Comparison of ENCODE assay signal across 17 mouse cellular contexts in genomic region chr15:4734996-4735609, GRCm38 (mm10). TPM values are rescaled to one million over a fixed set of nuclear protein-coding genes. Genes with fewer than 3 reads are reported as not detected.
"Had no signal": no experiment of that assay in that cellular context is flagged by ENCODE, and none has a peak within 500 bp of the region (broad histone marks: within the 10 kb centered on the region; RNA-seq: fewer than 3 reads in every experiment).

No protein-coding gene starts in this region.

- DNase-seq: lung, embryonic 14.5 days; lung, postnatal 10 days; right cerebral cortex, postnatal 14 days; thymus, postnatal 36 days had no signal

- H3K27ac ChIP-seq: hindbrain, postnatal 0 days; left cerebral cortex, adult 2 months; limb, embryonic 10.5 days; macrophage had no signal

- H3K9me3 ChIP-seq: limb, embryonic 10.5 days; megakaryocyte, embryonic 14.5 days had no signal

- H3K4me3 ChIP-seq: left cerebral cortex, adult 2 months; limb, embryonic 10.5 days; megakaryocyte, embryonic 14.5 days had no signal

- H3K4me1 ChIP-seq: limb, embryonic 10.5 days; megakaryocyte, embryonic 14.5 days had no signal

- ATAC-seq: hindbrain, postnatal 0 days; midbrain, embryonic 16.5 days had no signal

- H3K27me3 ChIP-seq: megakaryocyte, embryonic 14.5 days had no signal

- H3K4me2 ChIP-seq: liver, embryonic 11.5 days; lung, embryonic 14.5 days; midbrain, embryonic 11.5 days had no signal

- H3K36me3 ChIP-seq: limb, embryonic 10.5 days had no signal

- H3K9ac ChIP-seq: lung, embryonic 14.5 days had no signal

RNA-seq across cellular contexts. Expression of gene C6, which starts 8.1 kb away (rescaled TPM):
- total RNA-seq: hindbrain, postnatal 0 days; layer of hippocampus, postnatal 25 days; left cerebral cortex, adult 2 months; left cerebral cortex, postnatal 14 days had no signal
- polyA plus RNA-seq: intestine, embryonic 14.5 days; limb, embryonic 10.5 days; liver, embryonic 11.5 days; lung, embryonic 14.5 days; macrophage; midbrain, embryonic 11.5 days; midbrain, embryonic 16.5 days; neural tube, embryonic 14.5 days; thymus, postnatal 0 days had no signal
